Mouse (Mus musculus) lung, postnatal 36 days (tissue): ENCODE measurements at regions not wholly inside any gene's neighbourhood (a gene's known extent, or its start where the extent isn't known, plus 50 kb on each side); places are given as distances from the start of the nearest gene placed in this dataset.

Experiments used
- DNase-seq: peaks from one replicate; pipeline ENCODE4 v3.0.0; 2022; ENCODE audit warnings: mixed read lengths

GRCm38 (mm10) chr15:103102068-103102840, 64.6 kb downstream of the Smug1 start:
- DNase-seq, result peak; percentile 37

GRCm38 (mm10) chr15:103100121-103100520, 66.8 kb downstream of the Smug1 start:
- no peak for DNase-seq

GRCm38 (mm10) chr15:103094457-103094856, 72.4 kb downstream of the Smug1 start:
- DNase-seq, result no peak

- no peak for DNase-seq
Measured at GRCm38 (mm10) chr15:103093655-103094054, 73.2 kb downstream of the Smug1 start.

DNA sequence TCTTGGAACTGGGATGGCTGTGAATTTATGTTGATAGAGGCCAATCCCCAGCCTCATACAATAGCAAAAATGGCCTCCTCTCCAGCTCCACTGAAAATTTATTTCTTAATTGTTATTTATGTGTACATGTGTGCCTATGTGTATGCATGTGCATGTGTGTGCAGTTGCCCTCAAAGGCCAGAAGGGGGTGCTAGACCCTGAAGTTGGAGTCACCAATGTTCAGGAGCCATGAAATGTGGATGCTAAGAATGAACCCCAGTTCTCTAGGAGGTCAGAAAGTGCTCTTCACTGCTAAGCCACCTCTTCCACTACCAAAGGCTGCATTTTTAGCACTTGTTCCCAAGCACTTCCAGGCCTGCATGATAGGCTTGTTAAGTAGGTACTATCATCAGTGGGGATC, 73.8 kb downstream of the Hoxc4 start:
- DNase-seq, result no peak

DNA sequence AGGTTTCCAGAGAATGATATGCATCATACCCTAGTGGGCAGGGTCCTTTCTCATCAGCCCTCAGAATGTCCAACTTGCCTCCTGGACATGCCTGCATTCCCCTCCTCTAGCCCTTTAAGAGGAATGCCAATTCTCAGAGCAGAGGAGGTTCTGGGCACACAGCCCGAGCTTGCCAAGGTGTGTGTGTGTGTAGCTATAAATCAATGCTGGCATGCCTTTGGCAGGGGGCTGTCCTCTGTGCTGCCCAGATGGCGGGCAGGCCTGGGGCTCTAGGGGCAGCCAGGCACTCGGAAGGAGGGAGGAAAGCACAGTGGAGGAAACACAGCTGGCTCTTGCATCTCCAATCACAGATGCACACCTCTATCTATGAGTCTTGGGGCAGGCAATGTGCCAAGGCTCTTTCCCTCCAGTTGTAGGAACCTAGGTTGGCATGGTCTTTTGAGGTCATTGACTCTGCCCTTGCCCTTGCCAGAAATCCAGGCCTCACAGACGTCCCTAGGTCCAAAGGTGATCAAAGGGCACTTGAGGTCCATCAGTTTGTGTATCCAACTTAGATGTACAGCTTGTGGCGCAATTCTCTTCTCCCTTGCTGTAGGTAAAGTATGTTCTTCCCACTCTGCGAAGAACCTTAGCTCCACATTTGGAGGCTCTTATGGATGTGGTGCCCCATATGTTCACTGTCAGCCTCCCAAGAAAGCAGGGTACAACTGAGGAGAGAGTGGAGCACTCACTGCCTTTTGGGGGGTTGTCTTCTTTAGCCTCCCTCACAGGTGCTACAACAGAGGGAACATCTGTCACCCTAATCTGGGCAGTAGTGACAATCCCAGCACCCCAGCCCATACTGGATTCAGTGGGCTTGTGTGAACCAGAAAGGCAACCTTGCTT, 71.8 kb downstream of the Hoxc4 start:
- DNase-seq, result no peak

- DNase-seq, result no peak
Measured at GRCm38 (mm10) chr15:103089852-103090251, 71.1 kb downstream of the Hoxc4 start.

DNA sequence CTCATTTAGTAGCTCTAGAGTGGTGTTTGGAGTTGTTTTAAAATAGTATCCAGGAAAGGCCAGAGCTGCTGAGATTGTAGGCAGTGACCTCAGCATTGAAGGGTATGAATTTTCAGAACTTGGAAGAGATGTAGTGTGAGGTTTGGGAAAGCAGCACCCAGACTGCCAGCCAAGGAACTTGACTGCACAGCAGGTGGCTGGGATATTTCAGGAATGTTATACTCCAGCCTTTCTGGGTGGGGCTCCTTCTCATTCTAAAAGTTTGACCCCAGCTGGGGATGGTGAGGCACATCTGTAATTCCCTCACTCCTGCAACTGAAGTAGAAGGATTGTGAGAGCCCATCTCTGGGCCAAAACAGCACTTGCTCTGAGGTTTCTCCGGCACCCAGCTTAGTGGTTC, 70.7 kb downstream of the Hoxc4 start:
- no peak for DNase-seq

- peak; percentile 27 for DNase-seq
Measured at GRCm38 (mm10) chr15:103087204-103087603, 68.5 kb downstream of the Hoxc4 start.

DNA sequence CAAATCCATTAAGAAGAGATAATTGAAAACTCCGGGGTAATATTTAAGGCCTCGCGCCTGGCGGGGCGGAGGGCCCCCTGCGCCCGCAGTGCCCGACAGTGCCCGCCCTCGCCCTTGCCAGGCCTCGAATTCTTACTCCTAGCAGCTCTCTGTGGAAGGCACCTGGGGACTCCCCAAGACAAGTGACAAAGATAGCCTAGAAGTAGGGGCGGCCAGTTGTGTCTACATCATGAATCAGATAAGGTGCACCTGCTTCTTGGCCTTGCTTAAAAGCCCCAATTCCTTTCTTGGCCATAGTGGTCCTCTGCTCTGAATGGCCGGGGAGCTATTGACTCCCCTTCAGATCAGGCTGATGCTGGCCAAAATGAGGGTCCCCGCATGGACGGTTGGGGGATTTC, 67.9 kb downstream of the Hoxc4 start:
- no peak for DNase-seq
